Mouse (Mus musculus): ENCODE results near the gene Slc6a17. TPM values are rescaled to one million over a fixed set of nuclear protein-coding genes. Genes with fewer than 3 reads are reported as not detected.
A peak's percentile ranks its signal among the peaks of the same experiment; 100 is the strongest.

Gene Slc6a17
- polyA plus RNA-seq, 1 experiment: 16.0 TPM

- Histone ChIP-seq H3K4me1 (ENCODE audit: control insufficient read depth, insufficient read depth, low read length) (peaks cover 16% of the 10 kb centered on the region), H3K27me3 (replicated peaks; ENCODE audit: control insufficient read depth, insufficient read depth, low read length) (no peaks in the 10 kb centered on the region), H3K36me3 (ENCODE audit: control insufficient read depth, insufficient read depth, low read length) (no peaks in the 10 kb centered on the region), H3K27ac (ENCODE audit: insufficient read depth, low read depth, low read length) (no peak overlapping the region), H3K4me3 (ENCODE audit: insufficient read depth, low read depth, low read length) (no peak overlapping the region)
- 88% methylated on average over 9 of the region's 9 CpGs for WGBS
- no peak for DNase-seq
- TF ChIP-seq POLR2A (IDR thresholded peaks at IDR 0.05; ENCODE audit: low read depth, low read length): no peak
- no peak for TF ChIP-seq CTCF (conservative IDR thresholded peaks at IDR 0.05; ENCODE audit: insufficient read depth, insufficient read length, low read depth, low read length)
These were observed 9.9 kb downstream of the Slc6a17 start for GRCm38 (mm10) chr3:107507966-107508365.

GRCm38 (mm10) chr3:107506531-107506930, 11.3 kb downstream of the Slc6a17 start:
- peaks cover 16% of the 10 kb centered on the region for H3K4me1 ChIP-seq (ENCODE audit: control insufficient read depth, insufficient read depth, low read length)
- no peaks in the 10 kb centered on the region for H3K27me3 ChIP-seq (replicated peaks; ENCODE audit: control insufficient read depth, insufficient read depth, low read length)
- H3K27ac ChIP-seq (ENCODE audit: insufficient read depth, low read depth, low read length): peak overlapping the region; percentile 64
- no peak overlapping the region for H3K4me3 ChIP-seq (ENCODE audit: insufficient read depth, low read depth, low read length)
- TF ChIP-seq POLR2A (IDR thresholded peaks at IDR 0.05; ENCODE audit: low read depth, low read length): no peak
- no peak for TF ChIP-seq CTCF (conservative IDR thresholded peaks at IDR 0.05; ENCODE audit: insufficient read depth, insufficient read length, low read depth, low read length)
- WGBS: 21% methylated on average over 4 of the region's 4 CpGs
- peak; percentile 78 for DNase-seq
- no peaks in the 10 kb centered on the region for H3K36me3 ChIP-seq (ENCODE audit: control insufficient read depth, insufficient read depth, low read length)

- no peak for TF ChIP-seq POLR2A (IDR thresholded peaks at IDR 0.05; ENCODE audit: low read depth, low read length)
- TF ChIP-seq CTCF (conservative IDR thresholded peaks at IDR 0.05; ENCODE audit: insufficient read depth, insufficient read length, low read depth, low read length): no peak
- no peaks in the 10 kb centered on the region for H3K36me3 ChIP-seq (ENCODE audit: control insufficient read depth, insufficient read depth, low read length)
- no peak overlapping the region for H3K4me3 ChIP-seq (ENCODE audit: insufficient read depth, low read depth, low read length)
- 26% methylated on average over 4 of the region's 4 CpGs for WGBS
- peak overlapping the region; percentile 64 for H3K27ac ChIP-seq (ENCODE audit: insufficient read depth, low read depth, low read length)
- H3K27me3 ChIP-seq (replicated peaks; ENCODE audit: control insufficient read depth, insufficient read depth, low read length): no peaks in the 10 kb centered on the region
- peaks cover 16% of the 10 kb centered on the region for H3K4me1 ChIP-seq (ENCODE audit: control insufficient read depth, insufficient read depth, low read length)
- peak; percentile 82 for DNase-seq
These were observed 12.1 kb downstream of the Slc6a17 start for GRCm38 (mm10) chr3:107505464-107506367.

- Histone ChIP-seq H3K4me1 (ENCODE audit: control insufficient read depth, insufficient read depth, low read length) (peaks cover 16% of the 10 kb centered on the region), H3K27me3 (replicated peaks; ENCODE audit: control insufficient read depth, insufficient read depth, low read length) (no peaks in the 10 kb centered on the region), H3K27ac (ENCODE audit: insufficient read depth, low read depth, low read length) (no peak overlapping the region), H3K4me3 (ENCODE audit: insufficient read depth, low read depth, low read length) (no peak overlapping the region), H3K36me3 (ENCODE audit: control insufficient read depth, insufficient read depth, low read length) (no peaks in the 10 kb centered on the region)
- WGBS: 73% methylated on average over 1 of the region's 1 CpGs
- DNase-seq: no peak
- TF ChIP-seq POLR2A (IDR thresholded peaks at IDR 0.05; ENCODE audit: low read depth, low read length) (no peak), CTCF (conservative IDR thresholded peaks at IDR 0.05; ENCODE audit: insufficient read depth, insufficient read length, low read depth, low read length) (no peak)
These were observed 13.3 kb downstream of the Slc6a17 start for GRCm38 (mm10) chr3:107504542-107504941.

GRCm38 (mm10) chr3:107503716-107504115, 14.1 kb downstream of the Slc6a17 start:
- H3K4me1 ChIP-seq (ENCODE audit: control insufficient read depth, insufficient read depth, low read length): peaks cover 16% of the 10 kb centered on the region
- DNase-seq: no peak
- 90% methylated on average over 2 of the region's 2 CpGs for WGBS
- TF ChIP-seq CTCF (conservative IDR thresholded peaks at IDR 0.05; ENCODE audit: insufficient read depth, insufficient read length, low read depth, low read length) (no peak), POLR2A (IDR thresholded peaks at IDR 0.05; ENCODE audit: low read depth, low read length) (no peak)
- no peaks in the 10 kb centered on the region for H3K36me3 ChIP-seq (ENCODE audit: control insufficient read depth, insufficient read depth, low read length)
- H3K27me3 ChIP-seq (replicated peaks; ENCODE audit: control insufficient read depth, insufficient read depth, low read length): no peaks in the 10 kb centered on the region
- H3K4me3 ChIP-seq (ENCODE audit: insufficient read depth, low read depth, low read length): no peak overlapping the region
- no peak overlapping the region for H3K27ac ChIP-seq (ENCODE audit: insufficient read depth, low read depth, low read length)

GRCm38 (mm10) chr3:107501702-107502151, 16.1 kb downstream of the Slc6a17 start:
- H3K27me3 ChIP-seq (replicated peaks; ENCODE audit: control insufficient read depth, insufficient read depth, low read length): no peaks in the 10 kb centered on the region
- no peak overlapping the region for H3K4me3 ChIP-seq (ENCODE audit: insufficient read depth, low read depth, low read length)
- no peaks in the 10 kb centered on the region for H3K36me3 ChIP-seq (ENCODE audit: control insufficient read depth, insufficient read depth, low read length)
- no peak overlapping the region for H3K27ac ChIP-seq (ENCODE audit: insufficient read depth, low read depth, low read length)
- 33% methylated on average over 7 of the region's 7 CpGs for WGBS
- TF ChIP-seq POLR2A (IDR thresholded peaks at IDR 0.05; ENCODE audit: low read depth, low read length) (no peak), CTCF (conservative IDR thresholded peaks at IDR 0.05; ENCODE audit: insufficient read depth, insufficient read length, low read depth, low read length) (no peak)
- DNase-seq: peak; percentile 20
- peaks cover 12% of the 10 kb centered on the region for H3K4me1 ChIP-seq (ENCODE audit: control insufficient read depth, insufficient read depth, low read length)

GRCm38 (mm10) chr3:107500301-107500700, 17.5 kb downstream of the Slc6a17 start:
- Histone ChIP-seq H3K36me3 (ENCODE audit: control insufficient read depth, insufficient read depth, low read length) (no peaks in the 10 kb centered on the region), H3K27ac (ENCODE audit: insufficient read depth, low read depth, low read length) (no peak overlapping the region), H3K27me3 (replicated peaks; ENCODE audit: control insufficient read depth, insufficient read depth, low read length) (no peaks in the 10 kb centered on the region), H3K4me1 (ENCODE audit: control insufficient read depth, insufficient read depth, low read length) (peaks cover under 1% of the 10 kb centered on the region; the same call in 1 of the 2 replicates), H3K4me3 (ENCODE audit: insufficient read depth, low read depth, low read length) (no peak overlapping the region)
- TF ChIP-seq CTCF (conservative IDR thresholded peaks at IDR 0.05; ENCODE audit: insufficient read depth, insufficient read length, low read depth, low read length): no peak
- no peak for TF ChIP-seq POLR2A (IDR thresholded peaks at IDR 0.05; ENCODE audit: low read depth, low read length)
- WGBS: 98% methylated on average over 11 of the region's 11 CpGs
- DNase-seq: no peak
